Mouse (Mus musculus) kidney, adult 2 months (tissue): ENCODE results near the gene Nudt3.

Source experiments
- CTCF ChIP-seq: fragments of 200-500 bp; conservative IDR thresholded peaks from 2 replicates; pipeline ENCODE4 v1.5.1; 2011; ENCODE audit warnings: low read depth, mild to moderate bottlenecking, control low read depth, low read length, moderate library complexity, mixed read lengths; ENCODE audit not compliant: insufficient read depth, insufficient read length
- POLR2A ChIP-seq: fragments of 200-500 bp; IDR thresholded peaks from one replicate; pipeline ENCODE4 v1.6.1; 2011; ENCODE audit warnings: low read depth, low read length, control low read depth

DNA sequence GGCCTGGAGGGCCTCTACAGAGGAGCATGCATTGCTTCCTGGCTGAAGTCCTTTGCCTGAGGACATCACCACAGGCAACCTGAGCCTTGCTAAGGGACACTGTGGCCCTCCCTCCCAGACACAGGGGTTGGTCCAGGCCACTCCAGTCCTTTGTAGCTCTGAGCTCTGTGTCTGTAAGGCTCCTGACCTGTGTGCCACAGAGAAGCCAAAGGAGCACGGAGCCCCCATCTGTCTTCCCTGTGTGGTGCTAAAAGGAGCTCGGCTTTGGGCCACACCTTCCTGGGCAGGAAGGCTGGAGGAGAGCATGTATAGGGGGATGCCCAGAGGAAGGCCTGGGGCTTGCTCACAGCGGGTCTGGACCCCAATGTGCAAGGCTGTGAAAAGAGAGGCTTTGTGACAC is 81.3 kb downstream of the Nudt3 start:
- TF ChIP-seq CTCF (no peak), POLR2A (no peak)
